Mouse (Mus musculus): ENCODE results near the gene Ston1. TPM values are rescaled to one million over a fixed set of nuclear protein-coding genes. Genes with fewer than 3 reads are reported as not detected.

Ston1 gene
- polyA plus RNA-seq, 1 experiment = 9.3 TPM

DNA sequence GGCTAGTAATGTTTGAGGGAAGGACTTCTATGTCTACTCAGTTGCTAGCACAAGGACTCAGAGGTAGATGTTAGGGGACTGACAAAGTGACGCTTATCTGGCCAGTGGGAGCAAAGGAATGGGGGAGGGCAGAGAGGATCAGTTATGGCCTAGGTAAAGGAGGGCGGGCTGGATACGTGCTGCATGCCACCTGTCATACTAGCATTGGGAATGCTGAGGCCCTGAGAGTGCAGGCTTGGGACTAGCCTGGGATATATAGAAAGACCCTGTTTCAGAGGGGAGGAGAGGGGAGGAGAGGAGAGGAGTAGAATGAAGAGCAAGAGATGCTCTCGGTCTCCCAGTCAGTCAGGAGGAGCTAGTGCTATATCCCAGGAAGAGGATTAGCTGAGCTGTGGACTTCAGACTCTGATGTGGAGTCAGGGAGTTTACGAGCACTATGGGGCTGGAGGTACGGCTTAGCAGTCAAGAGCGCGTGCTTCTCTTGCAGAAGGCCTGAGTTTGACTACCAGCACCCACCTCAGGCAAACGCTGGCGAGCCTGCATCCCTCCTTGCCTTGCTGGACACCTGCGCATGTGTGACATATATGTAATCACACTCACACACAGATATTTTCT is 43.9 kb upstream of the Ston1 start:
- DNase-seq (ENCODE audit: low read depth in 1 of 2, low spot score in 2 of 2) = no peak
- H3K4me1 ChIP-seq (ENCODE audit: control insufficient read depth, insufficient read depth, insufficient read length) = peaks cover 19% of the 10 kb centered on the region; the same call in 1 of the 2 replicates
- no peaks in the 10 kb centered on the region for H3K27me3 ChIP-seq (ENCODE audit: control insufficient read depth, insufficient read depth, low read length)
- H3K27ac ChIP-seq (ENCODE audit: insufficient read depth, low read length) = no peak overlapping the region
- 93% methylated on average over 11 of the region's 11 CpGs for WGBS
- H3K36me3 ChIP-seq (ENCODE audit: control insufficient read depth, insufficient read depth, low read length) = peaks cover 11% of the 10 kb centered on the region
- no peak for TF ChIP-seq POLR2A (IDR thresholded peaks at IDR 0.05; ENCODE audit: low read depth, low read length)
- TF ChIP-seq CTCF (IDR thresholded peaks at IDR 0.05; ENCODE audit: extremely low read depth, insufficient read depth, insufficient read length, insufficient replicate concordance) = no peak
- H3K4me3 ChIP-seq (ENCODE audit: extremely low read depth, insufficient read depth, insufficient read length) = no peak overlapping the region

DNA sequence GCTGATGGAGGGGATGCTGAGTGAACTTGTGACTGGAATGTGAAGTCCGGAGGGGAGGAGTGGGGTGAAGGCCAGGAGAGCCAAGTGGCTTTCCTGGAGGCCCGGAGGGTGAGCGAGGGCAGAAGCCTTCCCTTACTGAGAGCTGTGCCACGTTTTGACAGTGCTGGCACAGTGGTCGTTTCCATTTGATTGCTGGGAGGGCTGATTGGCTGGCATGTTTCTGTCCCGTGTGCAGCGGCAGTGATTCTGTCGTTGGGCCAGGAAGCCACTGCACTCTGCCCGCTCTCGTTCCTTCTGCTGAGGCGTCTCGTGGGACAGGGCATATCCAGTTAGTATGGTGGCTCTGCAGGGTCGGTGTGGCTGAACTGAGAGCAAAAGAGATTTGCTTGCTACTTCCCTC is 41.3 kb upstream of the Ston1 start:
- no peak overlapping the region for H3K4me3 ChIP-seq (ENCODE audit: extremely low read depth, insufficient read depth, insufficient read length)
- no peak for DNase-seq (ENCODE audit: low read depth in 1 of 2, low spot score in 2 of 2)
- 68% methylated on average over 13 of the region's 13 CpGs for WGBS
- peaks cover 19% of the 10 kb centered on the region; the same call in 1 of the 2 replicates for H3K4me1 ChIP-seq (ENCODE audit: control insufficient read depth, insufficient read depth, insufficient read length)
- no peaks in the 10 kb centered on the region for H3K27me3 ChIP-seq (ENCODE audit: control insufficient read depth, insufficient read depth, low read length)
- H3K27ac ChIP-seq (ENCODE audit: insufficient read depth, low read length) = no peak overlapping the region; the same call in 1 of the 2 replicates
- peaks cover 6% of the 10 kb centered on the region; the same call in 1 of the 2 replicates for H3K36me3 ChIP-seq (ENCODE audit: control insufficient read depth, insufficient read depth, low read length)
- no peak for TF ChIP-seq POLR2A (IDR thresholded peaks at IDR 0.05; ENCODE audit: low read depth, low read length)
- TF ChIP-seq CTCF (IDR thresholded peaks at IDR 0.05; ENCODE audit: extremely low read depth, insufficient read depth, insufficient read length, insufficient replicate concordance) = no peak

- no peak for DNase-seq (ENCODE audit: low read depth in 1 of 2, low spot score in 2 of 2)
- WGBS = 63% methylated on average over 4 of the region's 4 CpGs
- Histone ChIP-seq H3K4me1 (ENCODE audit: control insufficient read depth, insufficient read depth, insufficient read length) (peaks cover 19% of the 10 kb centered on the region; the same call in 1 of the 2 replicates), H3K36me3 (ENCODE audit: control insufficient read depth, insufficient read depth, low read length) (peaks cover 7% of the 10 kb centered on the region), H3K27me3 (ENCODE audit: control insufficient read depth, insufficient read depth, low read length) (no peaks in the 10 kb centered on the region), H3K27ac (ENCODE audit: insufficient read depth, low read length) (no peak overlapping the region), H3K4me3 (ENCODE audit: extremely low read depth, insufficient read depth, insufficient read length) (no peak overlapping the region)
- no peak for TF ChIP-seq POLR2A (IDR thresholded peaks at IDR 0.05; ENCODE audit: low read depth, low read length)
- no peak for TF ChIP-seq CTCF (IDR thresholded peaks at IDR 0.05; ENCODE audit: extremely low read depth, insufficient read depth, insufficient read length, insufficient replicate concordance)
These were observed 40.8 kb upstream of the Ston1 start for GRCm38 (mm10) chr17:88556688-88557087.

- Histone ChIP-seq H3K4me3 (ENCODE audit: extremely low read depth, insufficient read depth, insufficient read length) (no peak overlapping the region), H3K4me1 (ENCODE audit: control insufficient read depth, insufficient read depth, insufficient read length) (peaks cover 6% of the 10 kb centered on the region; the same call in 1 of the 2 replicates), H3K27me3 (ENCODE audit: control insufficient read depth, insufficient read depth, low read length) (no peaks in the 10 kb centered on the region), H3K36me3 (ENCODE audit: control insufficient read depth, insufficient read depth, low read length) (peaks cover 12% of the 10 kb centered on the region), H3K27ac (ENCODE audit: insufficient read depth, low read length) (no peak overlapping the region)
- TF ChIP-seq POLR2A (IDR thresholded peaks at IDR 0.05; ENCODE audit: low read depth, low read length) (no peak), CTCF (IDR thresholded peaks at IDR 0.05; ENCODE audit: extremely low read depth, insufficient read depth, insufficient read length, insufficient replicate concordance) (no peak)
- WGBS = 86% methylated on average over 13 of the region's 13 CpGs
- no peak for DNase-seq (ENCODE audit: low read depth in 1 of 2, low spot score in 2 of 2)
These were observed 39.2 kb upstream of the Ston1 start for GRCm38 (mm10) chr17:88558168-88558842.

DNA sequence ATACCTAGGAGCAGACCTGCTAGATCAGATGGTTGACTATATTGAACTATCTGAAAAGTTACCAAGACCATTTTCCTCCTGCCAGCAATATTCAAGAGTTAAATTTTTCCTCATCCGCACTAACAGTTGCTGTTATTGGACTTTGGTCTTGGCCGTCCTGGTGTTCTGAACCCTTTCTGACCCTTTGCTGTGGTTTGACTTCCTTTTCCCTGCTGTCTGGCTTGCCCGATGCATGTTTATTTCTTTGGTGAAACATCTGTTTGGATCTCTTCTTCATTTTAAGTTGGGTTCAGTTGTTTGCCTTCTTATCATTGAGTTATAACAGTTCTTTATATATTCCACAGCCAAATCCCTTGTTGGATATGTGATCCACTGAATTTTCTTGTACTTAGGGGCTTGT is 33.9 kb upstream of the Ston1 start:
- Histone ChIP-seq H3K27ac (ENCODE audit: insufficient read depth, low read length) (no peak overlapping the region), H3K4me3 (ENCODE audit: extremely low read depth, insufficient read depth, insufficient read length) (no peak overlapping the region), H3K36me3 (ENCODE audit: control insufficient read depth, insufficient read depth, low read length) (peaks cover 35% of the 10 kb centered on the region), H3K27me3 (ENCODE audit: control insufficient read depth, insufficient read depth, low read length) (no peaks in the 10 kb centered on the region), H3K4me1 (ENCODE audit: control insufficient read depth, insufficient read depth, insufficient read length) (no peaks in the 10 kb centered on the region)
- DNase-seq (ENCODE audit: low read depth in 1 of 2, low spot score in 2 of 2) = no peak
- 38% methylated on average over 3 of the region's 3 CpGs for WGBS
- TF ChIP-seq CTCF (IDR thresholded peaks at IDR 0.05; ENCODE audit: extremely low read depth, insufficient read depth, insufficient read length, insufficient replicate concordance) (no peak), POLR2A (IDR thresholded peaks at IDR 0.05; ENCODE audit: low read depth, low read length) (no peak)

GRCm38 (mm10) chr17:88569807-88570540 is 27.5 kb upstream of the Ston1 start:
- H3K36me3 ChIP-seq (ENCODE audit: control insufficient read depth, insufficient read depth, low read length) = peaks cover 49% of the 10 kb centered on the region
- TF ChIP-seq CTCF (IDR thresholded peaks at IDR 0.05; ENCODE audit: extremely low read depth, insufficient read depth, insufficient read length, insufficient replicate concordance) = no peak
- no peak for TF ChIP-seq POLR2A (IDR thresholded peaks at IDR 0.05; ENCODE audit: low read depth, low read length)
- WGBS = 94% methylated on average over 10 of the region's 10 CpGs
- H3K27ac ChIP-seq (ENCODE audit: insufficient read depth, low read length) = no peak overlapping the region
- no peaks in the 10 kb centered on the region for H3K4me1 ChIP-seq (ENCODE audit: control insufficient read depth, insufficient read depth, insufficient read length)
- no peak overlapping the region for H3K4me3 ChIP-seq (ENCODE audit: extremely low read depth, insufficient read depth, insufficient read length)
- no peak for DNase-seq (ENCODE audit: low read depth in 1 of 2, low spot score in 2 of 2)
- H3K27me3 ChIP-seq (ENCODE audit: control insufficient read depth, insufficient read depth, low read length) = no peaks in the 10 kb centered on the region

All from spleen, adult 2 months (tissue).